Mouse (Mus musculus): ENCODE measurements around the gene Ghdc.

Gene Ghdc

DNA sequence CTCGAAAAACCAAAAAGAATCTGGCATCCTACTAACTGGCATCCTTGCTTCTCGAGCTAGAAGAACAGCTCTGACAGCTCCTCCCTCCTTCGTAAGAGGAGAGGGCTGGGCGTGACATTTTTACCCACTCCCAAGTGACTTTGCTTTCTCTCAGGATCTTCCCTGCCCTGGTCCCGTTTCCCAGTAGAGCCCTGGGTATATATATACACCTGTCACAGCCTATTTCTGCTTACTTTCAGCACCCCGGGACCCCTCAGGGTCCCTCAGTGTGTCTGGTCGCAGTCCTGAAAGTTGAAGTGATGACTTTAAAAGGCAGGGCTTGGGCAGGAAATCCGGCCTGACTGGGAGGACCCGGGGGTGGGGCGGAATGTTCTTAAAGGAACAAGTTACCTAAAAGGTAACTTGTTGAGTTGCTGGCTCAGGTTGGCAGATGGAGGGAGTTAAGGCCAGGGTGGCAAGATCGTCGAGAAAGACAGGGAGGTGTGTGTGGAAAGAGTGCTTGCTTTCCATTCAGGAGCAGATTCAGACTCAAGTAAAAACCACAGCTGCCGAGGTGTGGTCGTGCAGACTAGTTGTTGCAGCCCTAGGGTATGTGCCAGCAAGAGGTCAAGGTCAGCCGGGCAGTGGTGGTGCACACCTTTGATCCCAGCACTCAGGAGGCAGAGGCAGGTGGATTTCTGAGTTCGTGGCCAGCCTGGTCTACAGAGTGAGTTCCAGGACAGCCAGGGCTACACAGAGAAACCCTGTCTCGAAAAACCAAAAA lies at the start of gene Ghdc:
Ghdc (minus strand) TSS at position 312 of the 763 bp plus-strand sequence.
- peak; percentile 81 to 89 for DNase-seq (ENCODE audit: low spot score in 2 of 2)

DNA sequence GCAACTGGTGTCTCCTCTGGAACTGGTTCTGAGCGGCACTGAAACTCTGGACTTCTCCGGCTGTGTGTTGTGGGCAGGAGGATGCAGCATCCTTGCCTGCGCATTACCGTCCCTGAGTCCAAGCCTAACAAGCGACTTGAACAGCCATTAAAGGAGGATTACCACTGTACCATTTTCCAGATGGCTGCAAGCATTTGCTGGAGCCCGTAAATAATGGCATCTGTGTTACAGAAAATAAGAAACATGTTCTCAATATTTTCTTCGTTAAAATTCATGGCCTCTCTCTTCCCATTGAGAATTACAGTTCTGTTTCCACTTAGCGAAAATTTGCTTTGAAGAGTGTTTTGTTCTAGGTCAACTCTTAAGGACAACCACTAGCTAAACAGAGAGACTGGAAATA lies 49.3 kb upstream of the Ghdc start:
- no peak for DNase-seq (ENCODE audit: low spot score in 2 of 2)

DNA sequence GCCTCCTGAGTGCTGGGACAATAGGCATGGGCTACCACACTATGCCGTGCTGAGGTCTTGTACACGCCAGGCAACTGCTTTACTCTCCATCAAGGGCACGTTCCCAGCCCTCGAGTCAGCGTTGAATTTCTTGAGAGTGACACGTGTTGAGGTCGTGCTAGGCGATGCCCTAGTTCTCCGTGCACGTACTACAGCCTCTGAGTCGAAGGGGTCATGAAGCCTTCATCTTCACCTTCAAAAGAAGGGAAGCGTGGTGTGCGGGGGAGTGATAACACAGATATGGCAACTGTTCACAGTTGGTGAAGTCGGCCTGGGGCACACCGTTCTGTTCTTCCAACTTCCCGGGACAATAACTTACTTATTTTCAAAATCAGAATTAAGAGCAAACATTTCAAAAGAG lies 48.9 kb upstream of the Ghdc start:
- no peak for DNase-seq (ENCODE audit: low spot score in 2 of 2)

DNA sequence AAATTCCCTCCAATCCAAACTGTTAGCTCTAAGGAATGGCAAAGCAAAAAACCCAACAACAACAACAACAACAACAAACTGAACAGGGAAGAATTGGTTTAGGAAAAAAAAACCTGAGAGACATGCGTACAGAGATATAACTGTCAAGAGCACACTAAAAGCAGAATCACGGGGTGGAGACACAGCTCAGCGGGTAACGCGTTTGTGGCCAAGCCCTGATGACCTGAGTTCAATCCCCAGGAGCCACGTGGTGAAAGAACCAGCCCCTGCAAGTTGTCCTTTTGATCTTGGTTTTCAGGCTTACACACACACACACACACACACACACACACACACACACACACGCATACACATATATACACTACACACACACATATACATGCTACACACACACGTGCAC lies 48.3 kb upstream of the Ghdc start:
- no peak for DNase-seq (ENCODE audit: low spot score in 2 of 2)

DNA sequence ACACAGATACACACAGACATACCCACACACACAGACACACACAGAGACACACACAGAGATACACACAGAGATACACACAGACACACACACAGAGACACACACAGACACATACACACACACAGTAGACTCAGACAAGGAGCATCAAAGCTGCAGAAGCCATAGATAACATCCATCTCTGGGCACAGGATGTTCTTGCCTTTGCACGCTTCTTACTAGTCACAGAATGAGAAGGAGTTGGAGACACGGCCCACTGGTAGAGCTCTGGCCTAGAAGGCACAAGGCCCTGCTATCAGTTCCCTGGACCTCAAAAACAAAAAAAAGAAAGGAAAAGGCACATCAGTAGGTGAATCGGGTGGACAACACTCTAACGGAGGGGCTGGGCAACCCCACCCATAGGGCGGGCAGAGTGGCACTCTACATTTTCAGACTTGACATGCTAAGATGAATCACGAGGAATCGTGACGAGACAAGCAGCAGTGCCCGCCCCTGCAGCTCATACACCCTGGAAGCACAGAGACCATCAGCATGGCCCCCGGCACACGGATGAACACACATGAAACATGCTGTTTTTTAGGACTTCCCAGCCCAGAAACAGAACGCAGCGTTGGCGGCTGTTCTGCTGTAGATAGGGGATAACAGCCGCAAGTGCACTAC lies 47.7 kb upstream of the Ghdc start:
- no peak for DNase-seq (ENCODE audit: low spot score in 2 of 2)

DNA sequence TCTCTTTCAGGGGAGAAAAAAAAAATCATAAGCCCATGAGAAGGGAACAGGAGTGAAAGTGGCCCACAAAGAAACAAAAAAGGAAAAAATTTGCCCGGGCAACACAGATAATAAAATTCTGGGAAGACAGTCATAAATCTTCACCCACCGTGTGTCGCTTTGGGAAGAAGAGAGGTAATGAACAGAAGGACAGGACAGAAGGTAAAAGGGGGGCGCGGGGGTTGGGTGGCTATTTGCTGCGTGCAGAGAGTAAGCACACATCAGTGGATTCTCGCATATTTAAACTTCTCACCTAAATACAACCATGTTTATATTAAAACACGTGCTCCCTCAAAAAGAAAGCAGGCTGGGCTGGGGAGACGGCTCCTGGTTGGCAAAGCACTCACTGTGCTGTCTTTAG lies 46.6 kb upstream of the Ghdc start:
- DNase-seq (ENCODE audit: low spot score in 2 of 2), result no peak

DNA sequence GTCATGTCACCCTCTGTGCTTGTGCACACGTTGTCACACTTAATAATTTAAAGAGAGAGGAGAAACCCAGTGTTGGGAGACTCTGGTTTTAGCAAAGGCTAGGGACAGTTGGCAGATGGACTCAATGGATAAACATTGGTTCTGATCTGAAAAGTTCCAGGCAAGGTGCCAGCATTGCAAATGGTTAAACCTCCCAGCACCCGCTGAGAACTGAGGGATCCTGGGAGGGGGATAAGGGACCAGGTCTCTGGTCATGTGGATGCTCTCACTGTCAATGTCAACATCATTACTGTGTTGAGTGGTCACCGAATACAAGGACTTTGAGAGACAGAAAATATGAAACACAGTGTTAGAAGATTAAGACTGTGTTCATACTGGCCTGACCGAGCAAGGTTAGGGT lies 46.0 kb upstream of the Ghdc start:
- no peak for DNase-seq (ENCODE audit: low spot score in 2 of 2)

DNA sequence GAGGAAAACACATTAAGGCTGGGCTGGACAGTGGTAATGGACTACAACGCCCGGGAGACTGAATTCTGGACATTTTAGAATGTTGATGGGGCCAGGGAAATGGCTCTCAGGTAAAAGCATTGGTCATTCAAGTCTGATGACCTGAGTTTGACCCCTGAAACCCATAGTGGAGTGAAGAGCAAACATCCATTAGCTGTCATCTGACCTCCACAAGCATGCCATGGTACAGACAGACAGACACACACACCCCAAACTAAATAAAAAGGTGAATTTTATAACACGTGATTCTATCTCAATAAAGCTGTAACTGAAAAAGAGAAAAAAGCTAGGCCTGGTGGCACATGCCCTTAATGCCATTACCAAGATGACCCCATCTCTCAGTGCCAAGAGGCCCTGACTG lies 45.6 kb upstream of the Ghdc start:
- no peak for DNase-seq (ENCODE audit: low spot score in 2 of 2)

DNA sequence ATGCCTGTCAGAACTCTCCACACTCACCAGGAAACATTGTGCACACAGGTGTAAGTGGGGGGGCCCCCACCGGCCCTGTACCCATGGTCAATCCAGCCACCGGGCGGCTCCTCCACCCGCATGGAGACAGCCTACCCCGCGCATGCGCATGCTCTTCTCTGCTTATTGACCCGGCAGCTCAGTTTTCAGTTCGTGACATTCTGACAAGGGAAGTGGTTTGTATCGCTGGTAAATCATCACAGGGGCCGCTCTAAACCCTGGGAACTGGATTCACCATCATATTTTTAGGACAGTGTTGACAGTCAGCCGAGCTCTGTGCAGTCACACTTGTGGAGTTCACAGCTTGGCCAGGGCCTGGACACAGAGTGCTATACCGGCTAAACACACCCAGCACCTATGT lies 43.7 kb upstream of the Ghdc start:
- peak; percentile 79 for DNase-seq (ENCODE audit: low spot score in 2 of 2)

DNA sequence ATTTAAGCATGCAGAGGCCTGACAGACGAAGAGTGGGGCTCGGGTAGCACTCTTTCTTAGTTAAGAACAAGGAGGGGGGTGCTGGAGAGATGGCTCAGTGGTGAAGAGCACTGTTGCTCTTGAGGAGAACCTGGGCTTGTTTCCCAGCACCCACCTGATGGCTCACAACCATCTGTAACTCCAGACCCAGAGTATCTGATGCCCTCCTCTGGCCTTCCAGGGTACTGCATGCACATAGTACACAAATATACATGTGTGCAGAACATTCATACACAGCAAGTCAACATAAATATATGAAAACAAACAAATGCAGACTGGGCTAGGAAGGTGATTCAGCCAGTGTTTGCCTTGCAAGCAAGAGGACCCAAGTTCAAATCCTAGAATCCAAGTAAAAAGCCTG lies 40.4 kb upstream of the Ghdc start:
- no peak for DNase-seq (ENCODE audit: low spot score in 2 of 2)

DNA sequence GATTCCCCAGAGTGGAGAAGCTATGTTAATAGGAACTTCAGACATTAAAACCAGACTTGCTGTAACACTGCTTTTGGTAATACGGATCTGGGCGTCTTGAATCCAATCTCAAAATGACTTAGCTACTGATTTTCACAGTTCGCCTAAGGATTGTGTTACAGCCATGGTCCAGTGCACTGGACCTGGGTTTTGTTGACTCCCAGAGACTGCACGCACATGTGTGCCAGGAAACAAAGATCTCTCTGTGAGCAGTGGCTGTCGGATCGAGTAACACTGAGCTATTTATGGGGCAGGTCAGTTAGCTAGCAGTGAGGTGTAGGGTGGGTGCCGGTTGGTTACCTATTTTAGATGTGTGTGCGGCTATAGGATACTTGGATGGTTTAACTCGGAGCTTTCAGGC lies 39.8 kb upstream of the Ghdc start:
- DNase-seq (ENCODE audit: low spot score in 2 of 2), result peak in 1 of 2 experiments; percentile 28

DNA sequence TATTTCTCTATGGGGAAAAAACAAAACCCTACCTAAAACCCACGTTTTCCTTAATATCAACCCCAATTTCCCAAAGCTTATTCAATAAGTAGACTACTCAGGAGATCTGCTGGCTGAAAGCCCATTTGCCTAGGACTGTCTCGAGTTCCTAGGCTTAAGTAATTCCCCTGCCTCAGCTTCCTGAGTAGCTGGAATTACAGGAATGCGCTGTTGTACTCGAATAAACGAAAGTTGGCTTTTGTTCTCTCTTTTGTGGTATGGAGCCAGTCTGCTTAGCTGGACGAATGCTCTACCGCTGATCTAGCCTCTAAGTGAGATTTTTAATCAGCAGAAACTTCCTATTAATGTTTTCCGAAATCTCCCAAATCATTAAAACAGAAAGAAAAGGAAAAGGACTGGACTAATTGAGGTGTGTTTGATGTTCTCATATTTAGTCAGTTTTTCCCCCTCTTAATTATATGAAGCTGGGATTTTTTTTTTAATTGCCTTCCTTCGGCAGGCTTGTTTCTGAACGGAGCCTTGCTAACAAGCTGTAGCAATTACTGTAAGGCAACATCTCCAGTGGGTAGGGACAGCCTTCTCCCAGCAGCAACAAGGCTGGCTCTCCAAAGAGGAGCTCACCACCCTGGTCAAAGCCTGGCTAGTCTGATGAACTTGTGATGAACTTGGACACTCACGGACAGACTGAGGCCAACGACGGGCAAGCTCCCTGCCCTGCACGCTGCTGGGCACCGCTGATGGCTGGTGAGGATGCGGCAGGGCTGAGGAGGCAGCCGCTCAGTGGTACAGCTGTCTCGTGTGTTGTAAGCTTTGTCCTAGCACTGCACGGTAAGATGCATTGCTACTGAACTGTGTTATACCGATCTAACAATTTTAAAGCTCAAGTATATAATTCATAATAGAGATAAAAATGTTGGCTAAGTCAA lies 35.9 kb upstream of the Ghdc start:
- no peak for DNase-seq (ENCODE audit: low spot score in 2 of 2)

DNA sequence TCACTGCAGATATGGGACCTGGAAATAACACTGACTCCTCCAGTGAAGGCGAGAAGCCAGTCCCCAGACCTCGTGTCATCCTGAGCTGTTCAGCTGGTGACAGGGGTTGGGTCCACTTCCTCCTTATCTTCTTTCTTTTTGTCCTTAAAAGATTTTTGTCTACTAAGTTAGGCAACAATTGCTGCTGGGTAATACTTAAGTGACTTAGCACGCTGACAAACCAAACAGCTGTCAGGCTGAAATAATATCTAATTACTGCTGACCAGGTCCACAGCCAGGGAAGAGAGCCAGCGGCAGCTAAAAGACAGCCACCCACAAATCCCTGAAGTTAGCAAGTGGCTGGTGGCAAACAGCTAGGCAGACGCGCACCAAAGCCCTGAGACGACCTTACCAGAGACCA lies 34.8 kb upstream of the Ghdc start:
- DNase-seq (ENCODE audit: low spot score in 2 of 2), result peak; percentile 41 to 52

DNA sequence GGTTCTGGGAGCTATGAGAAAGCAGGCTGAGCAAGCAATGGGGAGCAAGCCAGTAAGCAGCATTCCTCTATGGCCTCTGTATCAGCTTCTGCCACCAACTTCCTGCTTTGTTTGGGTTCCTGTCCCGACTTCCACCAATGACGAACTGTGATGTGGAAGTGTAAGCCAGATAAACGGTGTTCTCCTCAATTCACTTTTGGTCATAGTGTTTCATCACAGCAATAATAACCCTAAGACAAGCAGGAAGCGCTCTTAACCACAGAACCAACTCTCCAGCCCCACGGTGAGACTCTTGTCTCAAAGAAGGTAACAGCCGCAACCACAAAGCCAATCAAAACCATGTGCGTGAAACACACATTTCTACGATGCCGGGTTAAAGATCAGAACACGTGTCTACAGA lies 33.7 kb upstream of the Ghdc start:
- no peak for DNase-seq (ENCODE audit: low spot score in 2 of 2)

DNA sequence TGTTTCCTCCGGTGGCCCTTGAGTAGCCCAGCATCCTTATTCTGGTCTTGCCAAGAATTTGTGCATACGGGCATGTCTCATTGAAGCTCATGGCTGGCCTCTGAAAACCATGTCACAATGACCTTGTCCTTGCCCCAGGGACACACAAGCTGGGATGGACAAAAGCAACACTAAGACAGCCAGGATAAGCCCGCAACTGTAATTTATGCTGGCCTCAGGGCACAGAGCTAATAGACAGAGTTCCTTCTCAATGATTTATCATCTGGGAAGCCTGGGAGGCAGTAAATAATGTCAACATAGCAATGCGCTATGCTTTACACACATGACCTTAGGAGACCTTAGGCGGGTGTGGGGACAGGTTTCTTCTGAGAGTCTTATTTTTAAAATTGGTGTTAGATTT lies 28.7 kb upstream of the Ghdc start:
- DNase-seq (ENCODE audit: low spot score in 2 of 2), result no peak

DNA sequence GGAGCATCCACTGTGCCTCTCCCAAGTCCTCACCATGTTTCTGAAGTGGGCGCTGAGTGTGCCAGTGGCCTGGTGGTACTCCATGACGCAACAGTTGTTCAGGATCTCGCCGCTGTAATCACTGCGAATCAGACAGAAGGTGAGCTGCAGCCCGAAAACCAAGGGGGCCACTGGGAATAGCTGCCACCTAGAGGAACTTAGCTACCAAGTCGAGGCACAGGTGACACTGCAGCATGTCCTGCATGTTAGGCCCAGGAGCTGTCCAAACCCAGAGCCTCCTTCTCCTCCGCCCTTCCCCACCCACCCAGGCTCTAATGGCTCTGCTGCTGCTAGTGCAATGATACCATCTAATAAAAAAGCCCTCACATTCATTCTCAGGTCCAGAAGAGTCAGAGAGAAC lies 25.8 kb upstream of the Ghdc start:
- DNase-seq (ENCODE audit: low spot score in 2 of 2), result no peak

DNA sequence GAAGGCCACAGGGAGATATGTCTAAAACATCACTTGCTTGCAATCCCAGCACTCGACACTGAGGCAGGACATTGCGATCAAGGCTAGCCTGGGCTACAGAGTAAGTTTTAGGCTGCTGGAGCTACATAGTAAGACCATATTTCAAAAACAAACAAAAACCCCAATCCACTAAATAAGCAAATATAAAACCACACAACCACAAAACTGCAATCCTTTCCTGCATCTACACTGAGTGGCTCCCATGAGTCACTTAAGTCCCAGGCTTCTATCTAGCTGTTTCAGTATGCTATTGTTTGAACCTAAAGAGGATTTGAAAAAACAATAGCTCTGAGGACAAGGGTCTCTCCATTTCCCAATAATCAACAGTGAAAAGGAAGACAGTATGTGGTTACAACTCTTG lies 24.6 kb upstream of the Ghdc start:
- no peak for DNase-seq (ENCODE audit: low spot score in 2 of 2)

DNA sequence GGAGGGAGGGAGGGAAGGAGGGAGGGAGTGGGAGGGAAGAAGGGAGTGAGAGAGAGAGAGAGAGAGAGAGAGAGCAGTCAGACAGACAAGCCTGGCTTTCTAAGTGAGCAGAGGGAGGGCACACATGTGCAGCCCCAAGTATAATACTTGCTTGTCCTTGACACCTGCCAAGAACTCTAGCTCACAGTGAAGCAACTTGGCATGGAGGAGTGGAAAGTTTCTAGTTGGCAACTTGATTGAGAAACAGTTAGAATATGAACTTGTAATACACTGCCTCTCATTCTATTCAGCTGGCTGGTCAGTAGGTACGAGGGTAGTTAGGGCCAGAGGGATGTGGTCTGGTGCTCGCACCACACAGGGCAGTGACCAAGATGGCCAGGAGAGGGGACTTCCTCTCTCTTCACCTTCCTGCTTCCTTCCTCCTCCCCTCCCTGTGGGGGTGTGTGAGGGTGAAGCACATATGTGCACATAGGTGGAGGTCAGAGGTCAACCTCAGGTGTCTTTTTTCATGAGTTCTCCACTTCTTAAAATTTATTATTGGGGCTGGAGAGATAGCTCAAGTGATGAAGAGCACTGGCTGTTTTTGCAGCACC lies 20.8 kb upstream of the Ghdc start:
- DNase-seq (ENCODE audit: low spot score in 2 of 2), result peak; percentile 54 to 80

DNA sequence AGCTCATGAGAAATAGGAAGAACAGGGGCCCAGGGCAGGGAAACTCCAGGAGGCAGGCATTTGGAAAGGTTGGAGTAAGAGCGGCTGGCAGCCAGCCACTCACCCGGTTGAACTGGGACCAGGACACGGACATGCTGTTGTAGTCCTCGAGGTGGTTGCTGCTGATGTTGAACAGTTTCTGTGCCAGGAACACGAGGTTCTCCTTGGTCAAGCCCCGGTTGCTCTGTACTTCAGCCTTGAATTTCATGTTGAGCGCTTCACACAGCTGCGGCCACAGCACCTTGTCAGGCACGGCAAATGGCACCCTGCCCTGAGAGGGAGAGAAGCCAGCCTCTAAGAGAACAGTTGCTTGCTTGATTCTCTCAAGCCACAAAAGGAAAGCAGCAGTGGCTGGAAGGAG lies 19.9 kb upstream of the Ghdc start:
- DNase-seq (ENCODE audit: low spot score in 2 of 2), result peak; percentile 72 to 77

DNA sequence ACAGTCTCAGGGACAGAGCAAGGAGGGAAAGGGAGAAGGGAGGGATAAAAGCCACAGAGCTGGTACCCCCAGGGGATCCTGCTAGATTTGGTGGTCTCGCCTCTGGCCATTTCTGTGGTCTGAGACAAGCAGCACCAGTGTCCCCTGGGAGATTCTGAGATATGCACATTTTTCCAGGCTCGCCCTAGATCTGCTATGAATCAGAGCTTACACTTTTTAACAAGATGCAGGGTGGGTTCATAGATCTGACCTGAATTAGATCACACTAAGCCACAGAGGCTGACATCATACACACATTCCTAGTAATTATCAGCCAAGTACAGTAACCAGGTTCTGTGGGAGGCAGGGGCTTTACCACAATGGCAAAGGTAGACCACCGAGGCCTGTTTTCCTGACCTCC lies 18.9 kb upstream of the Ghdc start:
- DNase-seq (ENCODE audit: low spot score in 2 of 2), result no peak

DNA sequence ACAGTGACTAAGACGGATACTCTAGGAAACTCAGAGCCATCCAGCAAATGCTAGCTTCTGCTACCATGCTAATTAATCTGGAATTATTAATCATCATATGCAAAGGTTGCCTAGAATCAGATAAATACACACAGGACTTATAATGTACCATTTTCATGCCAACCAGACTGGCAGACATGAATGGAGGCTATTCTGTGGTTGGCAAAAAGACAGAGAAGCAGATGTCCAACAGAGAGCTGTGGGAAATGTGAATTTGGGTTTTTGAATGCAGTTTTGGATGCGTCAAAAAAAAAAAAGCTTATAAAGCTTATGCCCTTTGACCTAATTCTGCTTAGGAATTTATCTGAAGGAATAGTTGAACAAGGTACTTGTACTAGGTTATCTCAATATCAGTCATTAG lies 15.0 kb upstream of the Ghdc start:
- no peak for DNase-seq (ENCODE audit: low spot score in 2 of 2)

DNA sequence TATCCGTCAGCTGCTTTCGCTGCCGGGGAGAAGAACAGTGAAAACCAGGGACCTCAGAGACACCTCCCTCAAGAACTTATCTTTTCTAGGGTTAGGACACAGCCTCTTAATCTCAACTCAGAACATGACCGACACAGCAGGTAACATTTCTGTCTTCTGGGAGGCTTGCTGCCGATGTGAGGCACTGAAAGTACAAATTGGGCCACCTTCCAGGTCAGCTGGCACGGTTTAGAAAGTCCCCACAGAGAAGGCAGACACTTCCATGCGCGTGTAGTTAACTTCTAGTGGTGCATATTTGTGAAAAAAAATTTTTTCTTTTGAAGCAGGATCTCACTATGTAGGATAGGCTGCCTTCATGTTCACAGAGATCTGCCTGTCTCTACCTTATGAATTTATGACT lies 13.5 kb upstream of the Ghdc start:
- DNase-seq (ENCODE audit: low spot score in 2 of 2), result no peak

Measured in heart, adult 9 months (tissue).